Mouse (Mus musculus): ENCODE results near the gene Cdk1.

The Cdk1 gene

GRCm38 (mm10) chr10:69348206-69348605 lies 4.5 kb downstream of the Cdk1 start:
- DNase-seq (ENCODE audit: low spot score), result no peak

GRCm38 (mm10) chr10:69342328-69342727 lies 10.4 kb downstream of the Cdk1 start:
- no peak for DNase-seq (ENCODE audit: low spot score)

GRCm38 (mm10) chr10:69341570-69342227 lies 11.0 kb downstream of the Cdk1 start:
- DNase-seq (ENCODE audit: low spot score), result no peak

- DNase-seq (ENCODE audit: low spot score), result no peak
Observed at GRCm38 (mm10) chr10:69340001-69340400, 12.7 kb downstream of the Cdk1 start.

GRCm38 (mm10) chr10:69336219-69336618 lies 16.5 kb downstream of the Cdk1 start:
- DNase-seq (ENCODE audit: low spot score), result no peak

- DNase-seq (ENCODE audit: low spot score), result no peak
Observed at GRCm38 (mm10) chr10:69335611-69336010, 17.1 kb downstream of the Cdk1 start.

- DNase-seq (ENCODE audit: low spot score), result no peak
Observed at GRCm38 (mm10) chr10:69335195-69335536, 17.6 kb downstream of the Cdk1 start.

GRCm38 (mm10) chr10:69334271-69335194 lies 18.2 kb downstream of the Cdk1 start:
- no peak for DNase-seq (ENCODE audit: low spot score)

GRCm38 (mm10) chr10:69333212-69333611 lies 19.5 kb downstream of the Cdk1 start:
- no peak for DNase-seq (ENCODE audit: low spot score)

- DNase-seq (ENCODE audit: low spot score), result no peak
Observed at GRCm38 (mm10) chr10:69331231-69331630, 21.5 kb downstream of the Cdk1 start.

GRCm38 (mm10) chr10:69328656-69329046 lies 24.1 kb downstream of the Cdk1 start:
- no peak for DNase-seq (ENCODE audit: low spot score)

GRCm38 (mm10) chr10:69328029-69328655 lies 24.6 kb downstream of the Cdk1 start:
- no peak for DNase-seq (ENCODE audit: low spot score)

GRCm38 (mm10) chr10:69327362-69327761 lies 25.4 kb downstream of the Cdk1 start:
- DNase-seq (ENCODE audit: low spot score), result no peak

GRCm38 (mm10) chr10:69326433-69326832 lies 26.3 kb downstream of the Cdk1 start:
- DNase-seq (ENCODE audit: low spot score), result no peak

- DNase-seq (ENCODE audit: low spot score), result no peak
Observed at GRCm38 (mm10) chr10:69324816-69325215, 27.9 kb downstream of the Cdk1 start.

GRCm38 (mm10) chr10:69323986-69324385 lies 28.8 kb downstream of the Cdk1 start:
- DNase-seq (ENCODE audit: low spot score), result no peak

GRCm38 (mm10) chr10:69321519-69322035 lies 31.2 kb downstream of the Cdk1 start:
- no peak for DNase-seq (ENCODE audit: low spot score)

GRCm38 (mm10) chr10:69320667-69321518 lies 31.8 kb downstream of the Cdk1 start:
- DNase-seq (ENCODE audit: low spot score), result peak; percentile 37

- no peak for DNase-seq (ENCODE audit: low spot score)
Observed at GRCm38 (mm10) chr10:69318514-69318913, 34.2 kb downstream of the Cdk1 start.

- DNase-seq (ENCODE audit: low spot score), result no peak
Observed at GRCm38 (mm10) chr10:69313944-69314343, 38.8 kb downstream of the Cdk1 start.

GRCm38 (mm10) chr10:69311867-69312266 lies 40.9 kb downstream of the Cdk1 start:
- DNase-seq (ENCODE audit: low spot score), result no peak

- no peak for DNase-seq (ENCODE audit: low spot score)
Observed at GRCm38 (mm10) chr10:69309109-69309508, 43.6 kb downstream of the Cdk1 start.

All from spleen, adult 12 weeks (tissue).